Mouse (Mus musculus) inflammation-experienced regulatory T-cells, adult 6 months (primary cell): Measurements from ENCODE around the gene Gdf7. TPM values are rescaled to one million over a fixed set of nuclear protein-coding genes. Genes with fewer than 3 reads are reported as not detected.

Experiments
- ATAC-seq: one replicate; pipeline ENCODE4 v1.8.0; 2017
- polyA plus RNA-seq, 3 experiments: library from polyadenylated mRNA; unstranded; fragments of 100-300 nt; shearing (Covaris generic); gene quantifications; one replicate each; pipeline ENCODE4 v1.2.1; 2017

Gene Gdf7
- polyA plus RNA-seq, 3 experiments from 2014 or later, result not detected

DNA sequence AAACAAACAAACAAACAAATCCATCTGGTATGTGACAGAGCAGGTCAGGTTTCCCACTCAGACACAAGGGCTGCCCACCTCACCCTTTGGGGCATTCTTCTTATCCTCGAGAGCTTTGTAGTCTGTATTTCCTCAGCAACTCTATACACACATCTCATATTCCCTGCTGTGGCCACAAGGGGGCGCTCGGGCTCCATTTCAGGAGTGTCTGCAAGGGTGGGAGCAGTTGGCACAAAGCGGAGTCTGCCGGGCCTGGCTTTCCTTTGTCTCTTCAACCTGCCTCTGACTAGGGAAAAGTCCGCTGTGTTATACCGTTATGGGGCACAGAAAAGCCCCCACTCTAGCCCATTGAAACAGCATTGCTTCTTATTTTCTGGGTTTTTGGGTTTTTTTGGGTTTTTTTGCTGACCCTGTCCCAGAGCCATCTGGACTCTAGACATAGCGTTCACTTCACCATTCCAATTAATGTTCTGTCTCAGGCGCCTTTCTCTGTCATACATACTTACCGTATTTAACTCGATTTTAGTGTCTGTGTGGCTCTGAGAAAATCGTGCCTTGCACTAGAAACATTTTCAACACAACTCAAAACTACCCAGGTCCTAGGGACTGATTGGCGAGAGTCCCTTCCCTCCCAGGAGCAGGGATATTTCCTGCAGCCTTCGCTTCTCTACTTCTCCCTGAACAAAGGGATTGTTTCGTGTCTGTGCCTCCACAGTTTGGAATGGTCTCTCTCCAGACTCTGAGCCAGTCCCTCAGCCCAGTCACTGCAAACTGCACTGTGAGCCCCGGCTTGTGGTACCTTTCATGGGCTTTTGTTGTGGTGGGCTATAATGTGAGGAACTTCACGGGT, 25.3 kb upstream of the Gdf7 start:
- peak; percentile 95 for ATAC-seq

DNA sequence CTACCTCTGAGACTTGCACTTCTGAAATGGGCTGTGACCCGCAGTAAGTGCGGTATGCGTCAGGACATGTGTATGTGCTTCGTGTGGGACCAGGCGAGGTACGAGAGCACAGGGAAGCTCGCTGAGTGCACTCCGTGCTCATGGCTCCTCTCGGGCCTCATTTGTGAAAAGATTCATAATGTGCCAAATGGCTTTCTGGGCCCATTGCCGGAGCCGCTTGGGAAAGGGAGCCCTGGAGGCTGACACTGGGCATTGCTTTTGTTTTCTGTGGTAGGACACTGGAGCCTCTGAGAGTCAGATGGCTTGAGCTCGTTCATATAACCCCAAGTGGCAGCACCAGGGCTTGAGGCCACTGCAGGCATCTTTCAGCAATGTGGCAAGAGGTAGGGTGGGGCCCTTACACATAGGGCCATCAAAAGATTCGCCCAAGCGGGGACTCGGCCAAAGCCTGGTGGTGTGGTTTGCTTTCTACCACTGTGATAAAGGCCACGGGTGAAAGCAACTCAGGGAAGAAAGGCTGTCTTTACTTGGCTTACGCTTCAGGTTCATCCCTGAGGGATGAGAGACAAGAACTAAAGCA, 24.3 kb upstream of the Gdf7 start:
- no peak for ATAC-seq

DNA sequence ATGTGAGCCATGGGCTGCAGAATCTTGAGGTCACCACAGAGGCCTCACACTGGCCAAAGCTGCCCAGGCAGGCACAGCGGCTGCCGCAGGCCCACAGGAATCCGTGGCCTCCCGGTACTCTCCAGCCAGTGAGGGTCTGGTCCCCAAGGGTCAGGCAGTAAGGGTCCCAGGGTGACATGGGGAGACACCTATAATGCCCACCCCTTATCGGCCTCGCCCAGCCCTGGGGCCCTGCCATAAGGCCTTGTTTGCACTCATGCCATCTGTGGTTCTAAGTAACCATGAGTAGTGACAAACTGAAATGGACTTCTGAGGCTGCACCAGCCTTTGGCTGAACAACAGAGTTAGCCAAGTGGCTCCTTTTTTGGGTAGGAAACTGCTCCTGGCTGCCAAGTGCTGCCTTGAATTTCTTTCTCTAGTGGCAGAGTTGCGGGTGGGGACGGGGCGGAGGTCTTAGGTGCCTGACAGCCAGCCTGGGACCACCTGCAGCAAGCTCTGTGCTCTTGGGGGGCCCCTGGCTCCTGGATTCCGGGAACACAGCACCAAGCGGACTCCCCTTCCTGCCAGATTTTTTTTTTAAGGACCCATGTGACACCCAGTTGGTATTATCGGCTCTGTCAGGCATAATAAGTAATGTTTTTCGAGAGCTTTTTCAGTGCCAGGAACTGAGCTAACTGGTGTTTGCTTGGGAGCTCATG, 23.6 kb upstream of the Gdf7 start:
- ATAC-seq, result no peak

DNA sequence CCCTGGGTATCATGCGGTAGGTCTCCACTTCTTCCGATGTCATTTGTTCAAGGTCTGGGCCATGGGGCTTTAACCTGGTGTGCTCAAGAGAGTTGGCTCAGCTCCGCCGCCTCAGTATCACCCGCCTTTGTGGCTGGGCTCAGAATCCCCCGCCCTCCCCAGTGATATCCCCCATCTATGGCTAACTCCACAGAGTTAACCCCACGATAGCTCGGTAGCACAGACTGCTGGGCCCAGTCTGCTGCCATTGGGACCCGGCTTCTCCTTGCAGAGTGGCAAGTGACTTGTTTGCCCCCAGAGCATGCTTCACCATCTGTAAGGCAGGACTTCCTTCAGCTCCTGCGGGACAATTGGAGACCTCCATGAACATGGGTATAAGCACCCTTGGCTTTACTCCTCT, 22.3 kb upstream of the Gdf7 start:
- no peak for ATAC-seq

DNA sequence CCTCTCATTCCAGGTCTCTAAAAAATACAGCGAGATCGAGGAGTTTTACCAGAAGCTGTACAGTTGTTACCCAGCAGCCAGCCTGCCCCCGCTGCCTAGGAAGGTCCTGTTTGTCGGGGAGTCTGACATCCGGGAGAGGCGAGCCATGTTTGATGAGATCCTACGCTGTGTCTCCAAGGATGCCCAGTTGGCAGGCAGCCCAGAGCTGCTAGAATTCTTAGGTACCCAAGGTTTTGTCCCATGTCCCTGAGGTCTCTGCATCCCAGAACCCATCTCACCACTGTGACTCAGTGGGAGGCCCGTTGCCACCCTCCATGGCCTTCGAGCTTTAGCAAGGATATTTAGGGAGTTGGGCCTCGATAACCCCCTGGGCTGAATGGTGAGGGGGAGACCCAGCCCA, 19.8 kb upstream of the Gdf7 start:
- ATAC-seq, result no peak

DNA sequence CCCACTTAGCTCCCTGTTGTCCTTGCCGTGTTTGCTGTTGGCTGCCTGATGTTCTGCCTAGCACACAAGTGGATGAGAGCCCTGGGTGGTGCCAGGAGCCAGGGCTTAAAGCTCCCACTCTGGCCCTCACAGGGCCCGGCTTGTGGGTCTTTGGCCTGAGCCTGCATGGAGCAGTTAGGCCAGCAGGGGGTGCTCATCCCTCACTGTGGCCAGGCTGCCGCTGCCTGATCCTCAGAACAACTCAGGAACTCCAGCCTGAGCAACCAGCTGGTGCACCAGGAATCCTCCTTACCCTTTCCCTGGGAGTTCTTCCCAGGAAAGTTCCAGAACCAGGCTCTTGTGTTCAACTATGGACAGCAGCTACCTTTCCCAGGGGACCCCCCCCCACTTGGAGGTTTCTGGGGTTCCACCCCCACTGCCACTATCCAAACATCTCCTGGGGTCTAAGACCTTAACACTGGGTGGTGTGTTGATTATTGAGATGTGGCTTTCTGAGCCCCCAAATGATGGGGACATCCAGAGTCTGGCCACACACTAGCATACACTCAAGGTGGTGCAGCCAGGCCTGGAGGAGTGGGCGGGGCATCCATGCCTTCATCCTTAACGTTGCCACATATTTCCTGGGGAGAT, 18.4 kb upstream of the Gdf7 start:
- ATAC-seq, result peak; percentile 81

DNA sequence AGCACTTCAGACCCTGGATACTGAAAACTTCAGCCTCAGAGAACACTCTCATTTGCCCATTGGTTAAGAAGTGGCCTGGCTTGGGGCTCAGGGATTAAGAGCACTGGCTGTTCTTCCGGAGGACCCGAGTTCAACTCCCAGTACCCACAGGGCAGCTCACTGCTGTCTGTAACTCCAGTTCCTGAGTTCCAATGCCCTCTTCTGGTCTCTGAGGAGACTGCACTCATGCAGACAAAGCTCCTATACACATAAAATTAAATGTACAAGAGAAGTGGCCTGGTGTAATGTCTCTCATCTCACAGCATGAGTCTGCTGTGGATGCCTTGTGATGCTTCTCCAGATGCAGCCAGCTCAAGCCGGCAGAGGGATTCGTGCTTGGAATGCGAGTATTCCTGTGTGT, 14.8 kb upstream of the Gdf7 start:
- no peak for ATAC-seq

DNA sequence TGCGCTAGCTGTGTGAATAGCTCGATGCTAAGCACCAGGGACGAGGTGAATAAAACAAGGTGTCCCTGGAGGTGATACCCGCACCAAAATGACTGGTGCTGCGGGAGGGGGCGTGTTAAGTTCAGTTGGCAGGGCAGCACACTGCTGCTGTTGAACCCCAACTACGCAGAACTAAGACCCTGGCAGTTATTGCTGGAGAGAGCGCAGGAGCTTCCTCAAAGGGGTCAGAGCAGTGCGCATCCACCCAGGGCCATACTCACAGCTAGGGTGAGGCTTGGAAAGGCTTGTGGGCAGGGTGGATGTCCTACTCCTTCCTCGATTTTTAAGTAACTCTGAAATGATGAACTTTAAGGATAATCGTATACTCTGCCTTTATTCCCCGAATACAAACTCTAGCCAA, 12.0 kb upstream of the Gdf7 start:
- ATAC-seq, result peak; percentile 8

DNA sequence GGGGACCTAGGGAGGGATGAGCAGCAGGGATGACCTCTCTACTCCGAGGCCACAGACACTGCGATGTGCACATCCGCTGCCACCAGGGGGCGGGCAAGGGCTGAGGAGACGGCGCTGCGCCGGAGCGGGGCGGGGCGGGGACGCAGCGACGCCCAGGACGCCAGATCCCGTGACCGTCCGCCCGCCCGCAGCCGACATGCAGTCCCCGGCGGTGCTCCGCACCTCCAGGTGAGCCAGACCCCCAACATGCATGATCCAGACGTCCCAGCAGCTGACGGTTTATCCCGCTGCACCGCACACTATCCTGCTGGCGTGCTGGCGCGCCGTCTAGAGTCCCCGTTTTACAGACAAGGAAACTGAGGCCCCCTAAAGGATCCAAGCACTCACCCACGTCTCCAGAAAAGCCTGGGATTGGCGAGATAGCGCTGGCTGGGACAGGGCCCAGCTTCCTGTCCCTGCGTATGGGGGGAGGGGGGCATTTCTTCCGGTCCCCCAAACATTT, 11.6 kb upstream of the Gdf7 start, which contains the start of gene Hs1bp3:
TSS of gene Hs1bp3 (plus strand) at position 163 of the 502 bp plus-strand sequence.
- peak; percentile 90 for ATAC-seq

- no peak for ATAC-seq
These were observed 10.5 kb upstream of the Gdf7 start for GRCm38 (mm10) chr12:8312266-8312665.

DNA sequence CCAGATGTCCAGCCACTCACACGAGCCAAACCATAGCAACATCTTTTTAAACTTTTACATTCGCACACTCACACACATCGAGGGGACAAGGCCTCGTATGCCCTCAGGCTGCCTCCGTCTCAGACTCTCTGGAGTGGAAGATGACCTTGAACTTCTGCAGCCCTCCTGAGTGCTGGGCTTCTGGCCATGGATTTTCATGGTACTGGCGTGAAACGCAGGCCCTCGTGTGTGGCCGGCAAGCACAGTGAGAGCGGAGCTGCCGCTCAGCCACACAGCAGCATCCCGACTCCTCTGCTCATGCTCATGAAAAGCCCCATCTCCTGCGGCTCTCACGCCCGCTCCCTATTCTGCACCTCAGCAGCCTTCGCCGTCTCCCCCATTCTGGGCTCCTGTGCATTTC, 9.2 kb upstream of the Gdf7 start:
- ATAC-seq, result no peak

DNA sequence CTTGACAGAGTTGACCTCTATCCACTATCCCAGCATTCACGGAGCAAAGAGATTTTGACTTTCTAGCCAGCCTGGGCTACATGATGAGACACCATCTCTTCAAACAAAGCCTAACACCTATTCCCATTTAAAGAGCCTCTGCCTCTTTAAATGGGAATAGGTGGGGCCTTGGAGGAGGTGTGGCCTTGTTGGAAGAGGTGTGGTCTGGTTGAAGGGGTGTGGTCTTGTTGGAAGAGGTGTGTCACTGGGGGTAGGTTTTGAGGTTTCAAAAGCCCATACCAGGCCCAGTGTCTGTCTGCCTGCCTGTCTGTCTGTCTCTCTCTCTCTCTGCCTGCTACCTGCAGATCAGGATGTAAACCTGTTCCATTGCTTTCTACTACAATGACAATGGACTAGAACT, 5.2 kb upstream of the Gdf7 start:
- ATAC-seq, result peak; percentile 45

DNA sequence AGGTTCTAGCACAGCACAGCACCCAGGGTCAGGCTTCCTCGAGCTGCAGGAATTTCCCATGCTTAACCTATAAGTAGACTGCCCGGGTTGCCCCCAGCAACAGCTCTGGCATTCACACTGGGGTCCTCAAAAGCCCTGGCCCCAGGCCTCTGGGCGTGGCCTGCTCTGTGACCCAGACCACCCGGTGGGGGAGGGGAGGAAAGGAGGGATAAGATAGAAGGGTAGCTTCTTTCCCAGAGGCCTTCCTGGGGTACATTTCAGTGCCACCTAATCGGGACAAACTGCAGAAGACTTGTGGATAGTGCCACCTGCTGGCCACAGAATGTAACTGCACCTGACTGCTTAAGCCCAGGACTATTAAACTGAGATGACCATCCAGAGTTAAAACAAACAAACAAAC, 4.7 kb upstream of the Gdf7 start:
- peak; percentile 62 for ATAC-seq

- ATAC-seq, result no peak
These were observed 3.5 kb upstream of the Gdf7 start for GRCm38 (mm10) chr12:8305258-8305657.

DNA sequence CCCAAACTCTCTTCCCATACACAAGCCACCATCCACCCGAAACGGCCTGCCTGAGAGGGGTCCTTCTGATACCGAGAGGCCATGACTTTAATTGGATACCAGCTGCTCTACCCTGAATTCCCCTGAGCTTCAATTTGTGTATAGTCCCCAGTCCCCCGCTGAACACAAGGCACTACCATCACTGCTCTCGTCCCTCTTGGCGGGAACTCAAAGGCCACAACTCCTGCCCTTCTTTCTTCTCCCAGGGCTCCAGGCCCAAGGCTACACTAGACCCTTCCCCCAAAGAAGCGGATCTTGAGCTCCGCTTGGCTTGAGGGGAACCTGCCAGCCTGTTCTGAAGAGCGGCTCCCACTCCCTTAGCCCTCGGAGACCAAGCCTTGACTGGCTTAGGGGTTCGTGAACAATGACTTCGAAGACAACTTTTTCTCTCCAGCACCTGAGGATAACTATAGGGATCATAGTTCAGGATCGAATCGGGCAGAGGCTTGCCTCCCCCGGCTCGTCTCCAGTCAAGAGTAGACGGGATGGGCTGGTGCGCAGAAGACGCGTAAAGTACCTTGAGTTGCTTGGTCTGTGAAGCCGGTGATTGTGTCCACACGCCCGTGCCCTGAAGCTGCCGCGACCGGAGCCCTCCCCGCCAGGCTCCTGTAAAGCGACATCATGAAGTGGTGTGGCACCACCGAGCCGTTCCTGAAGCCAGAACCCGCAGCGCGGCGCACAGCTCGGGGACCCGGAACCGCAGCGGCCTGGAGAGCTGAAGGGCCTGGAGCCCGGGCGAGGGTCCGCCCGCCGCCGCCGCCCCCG, 541 bp downstream of the Gdf7 start:
- ATAC-seq, result no peak

- no peak for ATAC-seq
These were observed 1.2 kb downstream of the Gdf7 start for GRCm38 (mm10) chr12:8300521-8300920.

- ATAC-seq, result no peak
These were observed 1.7 kb downstream of the Gdf7 start for GRCm38 (mm10) chr12:8300111-8300480.

GRCm38 (mm10) chr12:8299143-8300110, 2.3 kb downstream of the Gdf7 start:
- ATAC-seq, result no peak

DNA sequence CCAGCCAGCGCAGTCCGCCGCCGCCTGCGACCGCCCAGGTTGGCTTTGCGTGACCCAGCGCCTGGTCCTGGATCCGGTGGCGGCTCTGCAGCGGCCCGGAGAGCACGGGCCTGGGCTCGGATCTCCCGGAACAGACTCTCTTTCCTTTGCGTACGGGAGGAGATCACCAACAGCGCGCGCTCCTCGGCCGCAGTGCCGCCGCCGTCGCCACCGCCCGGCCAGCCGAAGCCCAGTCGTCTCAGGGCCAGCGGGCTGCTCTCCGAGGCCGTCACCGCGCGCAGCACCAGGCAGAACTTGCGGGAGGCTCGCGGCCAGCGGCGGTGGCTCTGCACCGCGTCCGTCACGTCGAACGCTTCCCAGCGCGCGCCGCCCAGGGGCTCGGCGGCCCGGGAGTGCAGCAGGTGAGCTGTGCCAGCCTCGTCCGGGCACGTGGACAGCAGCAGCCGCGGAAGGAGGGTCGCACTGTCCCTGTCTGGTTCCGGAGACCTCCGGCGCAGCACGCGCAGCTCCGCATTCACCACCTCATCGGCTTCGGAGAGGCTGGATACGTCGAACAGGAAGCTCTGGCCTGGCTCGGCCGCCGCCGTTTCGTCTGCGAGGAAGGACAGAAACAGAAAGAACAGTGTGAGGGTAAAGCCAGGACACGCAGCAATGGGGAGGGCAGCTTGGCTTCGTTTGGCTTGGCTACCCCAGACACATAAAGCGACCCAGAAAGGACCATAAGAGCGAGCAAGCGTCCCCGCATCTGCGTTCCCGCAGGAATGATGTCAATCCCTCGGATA, 3.2 kb downstream of the Gdf7 start:
- ATAC-seq, result no peak

DNA sequence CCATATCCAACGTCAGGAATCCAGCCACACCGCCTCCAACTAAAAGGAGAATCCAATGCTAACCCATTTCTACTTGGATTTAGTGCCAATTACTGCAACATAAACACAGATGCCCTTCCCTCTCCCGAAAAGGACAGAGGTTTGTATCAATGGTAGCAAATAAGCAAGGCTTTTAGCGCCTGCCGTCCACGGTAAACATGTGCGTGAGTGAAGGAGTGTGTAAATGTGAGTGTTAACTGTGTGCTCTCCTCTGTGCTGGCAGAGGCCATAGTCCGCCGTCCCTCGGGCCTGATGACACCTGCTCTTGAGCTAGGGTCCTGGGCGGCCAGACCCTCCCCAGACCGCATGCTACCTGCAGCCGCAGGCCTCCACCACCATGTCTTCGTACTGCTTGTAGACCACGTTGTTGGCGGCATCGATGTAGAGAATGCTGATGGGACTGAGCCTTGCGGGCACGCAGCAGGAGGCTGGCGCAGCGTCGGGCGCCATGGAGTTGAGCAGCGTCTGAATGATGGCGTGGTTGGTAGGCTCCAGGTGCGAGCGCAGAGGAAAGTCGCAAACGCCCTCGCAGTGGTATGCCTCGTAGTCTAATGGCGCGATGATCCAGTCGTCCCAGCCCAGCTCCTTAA, 4.1 kb downstream of the Gdf7 start:
- ATAC-seq, result no peak
